Mouse (Mus musculus) urinary bladder, postnatal 4 days (tissue): ENCODE measurements around the gene Plod3.

Experiments
- DNase-seq, 2 experiments: peaks; one replicate each; pipeline ENCODE4 v3.0.0; 2021 to 2022; ENCODE audit warnings: low spot score in 2 of 2

Gene Plod3

GRCm38 (mm10) chr5:137015913-137016312 lies 29.1 kb downstream of the Plod3 start:
- DNase-seq, result no peak

GRCm38 (mm10) chr5:137024318-137024717 lies 37.5 kb downstream of the Plod3 start:
- DNase-seq, result no peak

GRCm38 (mm10) chr5:137025132-137025531 lies 38.3 kb downstream of the Plod3 start:
- DNase-seq, result peak; percentile 52 to 84

GRCm38 (mm10) chr5:137026092-137026491 lies 39.3 kb downstream of the Plod3 start, which contains the start of gene Vgf:
Gene Vgf (plus strand): TSS chr5:137026392.
- no peak for DNase-seq

- DNase-seq, result no peak
Observed at GRCm38 (mm10) chr5:137028561-137029272, 41.9 kb downstream of the Plod3 start.

GRCm38 (mm10) chr5:137029273-137029585 lies 42.4 kb downstream of the Plod3 start:
- no peak for DNase-seq

GRCm38 (mm10) chr5:137029643-137030415 lies 43.0 kb downstream of the Plod3 start:
- peak; percentile 89 to 97 for DNase-seq

- no peak for DNase-seq
Observed at GRCm38 (mm10) chr5:137030416-137030810, 43.6 kb downstream of the Plod3 start.

- peak in 1 of 2 experiments; percentile 44 for DNase-seq
Observed at GRCm38 (mm10) chr5:137031076-137032032, 44.5 kb downstream of the Plod3 start.

GRCm38 (mm10) chr5:137032033-137032421 lies 45.2 kb downstream of the Plod3 start:
- DNase-seq, result no peak

GRCm38 (mm10) chr5:137032641-137033074 lies 45.8 kb downstream of the Plod3 start:
- peak; percentile 83 to 92 for DNase-seq

GRCm38 (mm10) chr5:137036211-137036610 lies 49.4 kb downstream of the Plod3 start:
- DNase-seq, result no peak

- DNase-seq, result no peak
Observed at GRCm38 (mm10) chr5:137039453-137039852, 52.6 kb downstream of the Plod3 start.

GRCm38 (mm10) chr5:137041442-137041841 lies 54.6 kb downstream of the Plod3 start:
- no peak for DNase-seq

- DNase-seq, result no peak
Observed at GRCm38 (mm10) chr5:137043997-137044396, 57.2 kb downstream of the Plod3 start.

GRCm38 (mm10) chr5:137045402-137046323 lies 58.8 kb downstream of the Plod3 start, which contains the start of gene Ap1s1:
Gene Ap1s1 (minus strand): TSS chr5:137046135.
- DNase-seq, result peak; percentile 97
